Mouse (Mus musculus) embryonic fibroblast, embryonic 13.5 days (primary cell): Measurements from ENCODE around the gene Ctnna3. TPM values are rescaled to one million over a fixed set of nuclear protein-coding genes. Genes with fewer than 3 reads are reported as not detected.

Experiments
- H3K27ac ChIP-seq: 2 replicates; pipeline ENCODE4 v1.5.1; 2012; ENCODE audit warnings: low read length, control low read depth, inconsistent platforms; ENCODE audit not compliant: insufficient read depth
- H3K4me1 ChIP-seq: 2 replicates; pipeline ENCODE4 v1.6.1; 2011; ENCODE audit warnings: low read length; ENCODE audit not compliant: control insufficient read depth, insufficient read depth
- H3K4me3 ChIP-seq: 2 replicates; pipeline ENCODE4 v1.5.1; 2011; ENCODE audit warnings: mild to moderate bottlenecking, control low read depth, low read length; ENCODE audit not compliant: insufficient read depth
- CTCF ChIP-seq: IDR thresholded peaks from 2 replicates; pipeline ENCODE4 v1.5.1; 2011; ENCODE audit warnings: mild to moderate bottlenecking, control low read depth, low read length, moderate library complexity, borderline replicate concordance; ENCODE audit not compliant: insufficient read depth
- POLR2A ChIP-seq: IDR thresholded peaks from 2 replicates; pipeline ENCODE4 v1.6.1; 2011; ENCODE audit warnings: low read depth, mild to moderate bottlenecking, control low read depth, low read length, moderate library complexity
- polyA plus RNA-seq: library from polyadenylated mRNA; stranded (reverse); fragments of >200 nt; gene quantifications from 2 replicates; pipeline ENCODE4 v1.2.4, GENCODE M21; 2011; ENCODE audit warnings: low read depth; ENCODE audit not compliant: missing spikeins, insufficient read length

Gene Ctnna3
- polyA plus RNA-seq, 1 experiment = 0.14 TPM

- Histone ChIP-seq H3K27ac (no peak overlapping the region), H3K4me3 (no peak overlapping the region), H3K4me1 (no peaks in the 10 kb centered on the region)
- TF ChIP-seq POLR2A = no peak
- TF ChIP-seq CTCF = no peak
Measured at GRCm38 (mm10) chr10:63453926-63454325, 24.0 kb downstream of the Ctnna3 start.

- no peak overlapping the region for H3K27ac ChIP-seq
- H3K4me1 ChIP-seq = no peaks in the 10 kb centered on the region
- no peak overlapping the region for H3K4me3 ChIP-seq
- TF ChIP-seq POLR2A (no peak), CTCF (no peak)
Measured at GRCm38 (mm10) chr10:63455110-63455878, 25.4 kb downstream of the Ctnna3 start.

- H3K27ac ChIP-seq = no peak overlapping the region
- TF ChIP-seq CTCF = no peak
- no peak for TF ChIP-seq POLR2A
- no peaks in the 10 kb centered on the region for H3K4me1 ChIP-seq
- H3K4me3 ChIP-seq = no peak overlapping the region
Measured at GRCm38 (mm10) chr10:63457292-63458128, 27.6 kb downstream of the Ctnna3 start.

- no peak for TF ChIP-seq CTCF
- no peaks in the 10 kb centered on the region for H3K4me1 ChIP-seq
Measured at GRCm38 (mm10) chr10:63460935-63461334, 31.0 kb downstream of the Ctnna3 start.

GRCm38 (mm10) chr10:63472473-63472872 is 42.6 kb downstream of the Ctnna3 start:
- no peak overlapping the region for H3K4me3 ChIP-seq
- 0 out of 2 replicates have a peak, but pooled peaks cover 3% of the 10 kb centered on the region for H3K4me1 ChIP-seq
- TF ChIP-seq POLR2A (no peak), CTCF (no peak)
- H3K27ac ChIP-seq = no peak overlapping the region

More at GRCm38 (mm10) chr10:63460935-63461334, 31.0 kb downstream of the Ctnna3 start:
- Histone ChIP-seq H3K4me3 (no peak overlapping the region), H3K27ac (no peak overlapping the region)

GRCm38 (mm10) chr10:63476167-63476647 is 46.3 kb downstream of the Ctnna3 start:
- no peak overlapping the region; the same call in 1 of the 2 replicates for H3K27ac ChIP-seq
- no peak for TF ChIP-seq CTCF
- no peak for TF ChIP-seq POLR2A
- H3K4me3 ChIP-seq = no peak overlapping the region
- 0 out of 2 replicates have a peak, but pooled peaks cover 3% of the 10 kb centered on the region for H3K4me1 ChIP-seq

- no peak for TF ChIP-seq CTCF
- no peak for TF ChIP-seq POLR2A
- no peak overlapping the region for H3K27ac ChIP-seq
- no peak overlapping the region for H3K4me3 ChIP-seq
- H3K4me1 ChIP-seq = 0 out of 2 replicates have a peak, but pooled peaks cover 3% of the 10 kb centered on the region
Measured at GRCm38 (mm10) chr10:63478946-63479345, 49.0 kb downstream of the Ctnna3 start.

- H3K4me1 ChIP-seq = 0 out of 2 replicates have a peak, but pooled peaks cover 3% of the 10 kb centered on the region
- H3K27ac ChIP-seq = no peak overlapping the region
- no peak for TF ChIP-seq POLR2A
- no peak for TF ChIP-seq CTCF
- no peak overlapping the region for H3K4me3 ChIP-seq
Measured at GRCm38 (mm10) chr10:63480066-63480465, 50.2 kb downstream of the Ctnna3 start.

- Histone ChIP-seq H3K4me3 (no peak overlapping the region), H3K27ac (no peak overlapping the region), H3K4me1 (no peaks in the 10 kb centered on the region)
- TF ChIP-seq POLR2A = no peak
- no peak for TF ChIP-seq CTCF
Measured at GRCm38 (mm10) chr10:63488346-63488745, 58.4 kb downstream of the Ctnna3 start.

GRCm38 (mm10) chr10:63523956-63524355 is 94.1 kb downstream of the Ctnna3 start:
- no peak for TF ChIP-seq CTCF
- no peak for TF ChIP-seq POLR2A
- Histone ChIP-seq H3K4me1 (no peaks in the 10 kb centered on the region), H3K4me3 (no peak overlapping the region), H3K27ac (no peak overlapping the region)
